Mouse (Mus musculus): ENCODE data around the gene Gsta4.
"Not testable (repeated sequence)": the region's sequence is repeated elsewhere in the genome, so short reads cannot be mapped to it uniquely, and the experiment has no call there.

The Gsta4 gene

DNA sequence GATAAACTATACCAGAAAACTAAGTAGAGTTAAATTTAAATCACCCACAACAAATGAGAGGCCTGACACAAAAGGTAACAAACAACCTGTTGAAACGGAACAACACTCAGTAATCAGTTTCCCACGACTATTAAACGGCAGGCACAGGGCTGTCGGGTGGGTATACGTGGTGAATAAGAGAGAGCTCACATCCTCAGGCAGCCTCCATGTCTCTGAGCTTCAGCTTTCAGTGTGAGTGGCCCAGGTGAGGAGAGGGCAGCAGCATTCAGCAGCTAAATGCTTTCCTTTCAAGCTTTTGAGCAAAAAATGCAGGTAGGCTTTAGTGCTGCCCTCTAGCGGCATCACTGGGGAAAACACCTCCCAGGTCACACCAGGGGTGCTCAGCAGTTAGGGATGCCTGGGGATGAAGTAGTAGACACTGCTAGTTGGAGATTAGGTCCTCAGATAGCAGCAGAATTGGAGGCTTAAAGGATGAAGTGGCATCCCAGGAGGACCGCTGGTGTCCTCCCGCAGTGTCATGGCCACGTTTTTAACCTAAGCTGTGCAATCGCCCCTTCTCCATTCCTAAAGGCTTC is 50.6 kb downstream of the Gsta4 start:
- not testable (repeated sequence) for DNase-seq

DNA sequence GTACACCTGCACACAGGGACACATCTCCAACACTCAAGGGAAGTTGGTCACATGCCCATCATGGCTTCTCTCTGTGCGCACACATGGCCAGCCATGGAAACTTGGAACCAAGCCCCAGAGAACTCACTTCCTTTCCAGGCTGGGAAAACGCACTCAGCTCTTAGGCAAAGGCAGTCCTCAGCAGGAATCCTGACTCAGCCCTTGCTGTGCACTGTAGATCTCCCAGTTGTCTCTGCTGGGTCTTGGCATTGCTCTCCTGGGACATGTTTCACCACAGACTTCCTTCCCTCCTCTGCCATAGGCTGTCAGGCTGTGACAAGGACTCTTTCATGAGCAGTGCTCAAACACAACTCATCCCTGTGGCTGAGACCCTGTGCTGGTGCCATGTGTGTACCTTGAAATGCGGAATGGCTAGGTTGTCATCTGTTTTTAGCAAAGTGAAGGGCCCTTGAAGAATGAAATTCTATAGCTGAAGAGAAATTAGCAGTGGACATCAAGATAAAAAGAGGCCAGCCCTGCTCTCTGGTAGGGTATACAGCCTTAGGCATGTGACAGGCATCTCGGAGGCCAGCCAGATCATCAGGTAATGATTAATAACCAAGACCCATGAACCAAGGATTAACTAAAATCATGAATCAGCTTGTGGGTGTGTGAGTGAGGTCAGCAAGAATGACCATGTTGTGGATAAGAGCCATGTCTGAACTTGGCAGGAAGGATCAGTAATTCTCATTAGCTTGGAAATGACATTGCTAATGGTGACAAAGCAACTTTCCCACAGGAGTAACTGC is 73.3 kb downstream of the Gsta4 start:
- peak; percentile 15 to 25 for DNase-seq

GRCm38 (mm10) chr9:78256914-78257313 is 74.3 kb downstream of the Gsta4 start, which contains the start of gene Gm3776:
Gene Gm3776 (plus strand): TSS chr9:78257129.
- not testable (repeated sequence) for DNase-seq

Data from cerebellum, postnatal 25 days (tissue).